Mouse (Mus musculus) C2C12 (cell line): Measurements from ENCODE around the gene Olfr312.

ENCODE experiments used
- MYOD1 ChIP-seq: IDR thresholded peaks from one replicate; pipeline ENCODE4 v1.6.1; 2011; ENCODE audit warnings: low read depth; ENCODE audit not compliant: control insufficient read depth, insufficient read length
- MYOG ChIP-seq: IDR thresholded peaks from one replicate; pipeline ENCODE4 v1.6.1; 2011; ENCODE audit not compliant: control insufficient read depth, insufficient read length; ENCODE audit errors: extremely low read depth

DNA sequence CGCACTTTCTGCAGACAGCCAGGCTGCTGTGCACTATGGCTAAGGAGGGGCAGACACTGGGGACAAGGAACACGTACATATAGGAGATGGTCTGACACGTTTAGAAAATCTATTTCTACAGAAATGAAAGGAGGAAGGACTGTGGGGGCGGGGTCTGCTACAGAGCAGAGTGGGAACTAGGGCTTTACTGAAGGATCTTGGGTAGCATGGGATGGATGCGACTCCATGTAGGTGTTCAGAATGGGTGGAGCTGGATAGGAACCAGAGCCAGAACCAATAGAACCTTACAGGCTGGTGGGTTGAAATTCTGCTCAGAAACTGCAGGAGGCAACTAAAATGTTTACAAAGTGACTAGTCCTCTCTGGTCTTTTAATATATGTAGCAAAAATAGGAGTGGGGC, 29.3 kb upstream of the Olfr312 start:
- TF ChIP-seq MYOG (no peak), MYOD1 (no peak)
